Mouse (Mus musculus) lung, embryonic 16.5 days (tissue): ENCODE results near the gene Espl1. TPM values are rescaled to one million over a fixed set of nuclear protein-coding genes. Genes with fewer than 3 reads are reported as not detected.

Experiments
- ATAC-seq: fragments of 200-750 bp; cut with Nextera tagmentation; 2 replicates; pipeline ENCODE4 v1.8.0; 2017; ENCODE audit warnings: low read depth, mild to moderate bottlenecking, moderate library complexity
- H3K27ac ChIP-seq: fragments of 300-500 bp; sonication (generic); 2 replicates; pipeline ENCODE4 v1.5.1; 2014; ENCODE audit warnings: mild to moderate bottlenecking, control low read depth, low read length
- H3K27me3 ChIP-seq: fragments of 300-500 bp; sonication (generic); 2 replicates; pipeline ENCODE4 v1.6.1; 2014; ENCODE audit warnings: low read depth, low read length, mixed read lengths; ENCODE audit not compliant: control insufficient read depth, insufficient read depth
- H3K36me3 ChIP-seq: fragments of 300-500 bp; sonication (generic); 2 replicates; pipeline ENCODE4 v1.6.1; 2014; ENCODE audit warnings: low read length; ENCODE audit not compliant: control insufficient read depth, insufficient read depth
- H3K4me1 ChIP-seq: fragments of 300-500 bp; sonication (generic); replicated peaks from 2 replicates; pipeline ENCODE4 v1.6.1; 2014; ENCODE audit warnings: low read length, mixed read lengths; ENCODE audit not compliant: control insufficient read depth, insufficient read depth
- H3K4me2 ChIP-seq: fragments of 300-500 bp; sonication (generic); 2 replicates; pipeline ENCODE4 v1.6.1; 2014; ENCODE audit warnings: low read depth, low read length, control low read depth
- H3K4me3 ChIP-seq: fragments of 300-500 bp; sonication (generic); 2 replicates; pipeline ENCODE4 v1.5.1; 2014; ENCODE audit warnings: mild to moderate bottlenecking, low read length, control low read depth
- H3K9ac ChIP-seq: fragments of 300-500 bp; sonication (generic); 2 replicates; pipeline ENCODE4 v1.6.1; 2014; ENCODE audit warnings: low read length, control low read depth
- H3K9me3 ChIP-seq: fragments of 300-500 bp; sonication (generic); 2 replicates; pipeline ENCODE4 v1.6.1; 2016; ENCODE audit warnings: low read length; ENCODE audit not compliant: control insufficient read depth
- WGBS: fragments of 180-500 bp; shearing (Covaris S2); extraction: QIAGEN DNeasy Blood & Tissue Kit; methylation state at CpG from one replicate; pipeline ENCODE4 v1.1.7; 2014; 5-methylcytosine and 5-hydroxymethylcytosine counted together
- polyA plus RNA-seq: library from polyadenylated mRNA; unstranded; fragments of >200 nt; fragmentation: Nextera tagmentation; extraction: Ambion mirVana; gene quantifications from 2 replicates; pipeline ENCODE4 v1.2.1, GENCODE M21; 2015

Gene Espl1
- polyA plus RNA-seq, 1 experiment from 2014 or later, result 30.6 TPM

GRCm38 (mm10) chr15:102356501-102357325 is 60.6 kb downstream of the Espl1 start:
- peak overlapping the region; percentile 91 for H3K4me2 ChIP-seq
- no peaks in the 10 kb centered on the region for H3K9me3 ChIP-seq
- peaks cover 23% of the 10 kb centered on the region for H3K4me1 ChIP-seq
- WGBS, result 40% methylated on average over 16 of the region's 16 CpGs
- H3K9ac ChIP-seq, result peak overlapping the region; percentile 87
- no peaks in the 10 kb centered on the region for H3K36me3 ChIP-seq
- peak overlapping the region; percentile 64; the same call in 1 of the 2 replicates for H3K4me3 ChIP-seq
- H3K27me3 ChIP-seq, result peaks cover 13% of the 10 kb centered on the region
- H3K27ac ChIP-seq, result peak overlapping the region; percentile 88
- ATAC-seq, result no peak

DNA sequence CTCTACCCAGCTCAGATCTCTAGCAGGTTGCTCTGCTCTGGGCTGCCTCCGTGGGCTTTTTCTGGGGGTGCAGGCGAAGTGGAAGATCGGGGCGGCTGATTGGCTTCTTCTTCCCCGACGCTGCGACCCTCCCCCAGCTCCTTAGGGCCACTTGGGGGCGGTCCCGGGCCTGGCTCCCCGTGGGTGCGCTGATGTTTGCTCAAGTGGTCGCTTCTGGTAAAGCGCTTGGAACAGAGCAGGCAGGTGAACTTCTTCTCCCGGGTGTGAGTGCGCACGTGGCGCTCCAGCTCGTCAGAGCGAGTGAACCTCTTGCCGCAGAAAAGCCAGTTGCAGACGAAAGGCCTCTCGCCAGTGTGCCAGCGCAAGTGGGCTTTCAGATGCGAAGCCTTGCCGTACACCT is 62.1 kb downstream of the Espl1 start:
- no peaks in the 10 kb centered on the region for H3K9me3 ChIP-seq
- H3K4me3 ChIP-seq, result peak overlapping the region; percentile 11
- 4% methylated on average over 25 of the region's 25 CpGs for WGBS
- peak overlapping the region; percentile 47; the same call in 1 of the 2 replicates for H3K9ac ChIP-seq
- peaks cover 23% of the 10 kb centered on the region for H3K4me1 ChIP-seq
- no peak for ATAC-seq
- no peak overlapping the region for H3K27ac ChIP-seq
- peak overlapping the region; percentile 46 for H3K4me2 ChIP-seq
- no peaks in the 10 kb centered on the region for H3K36me3 ChIP-seq
- H3K27me3 ChIP-seq, result peaks cover 13% of the 10 kb centered on the region

DNA sequence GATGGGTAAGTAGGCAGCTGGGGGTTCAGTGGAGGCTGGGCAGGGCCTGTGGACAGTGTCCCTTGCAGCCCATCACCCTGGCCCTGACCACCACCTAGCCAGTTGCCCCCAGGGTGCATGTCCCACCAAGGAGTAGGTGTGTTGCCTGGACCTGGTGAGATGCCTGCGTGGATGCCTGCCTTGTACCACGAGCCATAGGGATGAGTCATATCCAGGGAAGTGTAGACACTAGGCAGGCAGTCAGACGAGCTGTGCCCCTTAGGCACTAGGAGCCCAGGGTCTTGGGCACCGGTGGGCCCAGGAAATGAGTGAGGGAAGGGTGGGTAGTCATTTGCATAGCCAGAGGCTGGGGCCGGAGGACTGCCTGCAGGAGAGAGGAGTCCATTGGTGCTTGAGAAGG is 62.8 kb downstream of the Espl1 start:
- peak overlapping the region; percentile 46; the same call in 1 of the 2 replicates for H3K4me2 ChIP-seq
- no peak overlapping the region for H3K27ac ChIP-seq
- H3K4me3 ChIP-seq, result no peak overlapping the region
- no peak overlapping the region for H3K9ac ChIP-seq
- no peak for ATAC-seq
- H3K36me3 ChIP-seq, result no peaks in the 10 kb centered on the region
- 26% methylated on average over 5 of the region's 5 CpGs for WGBS
- peaks cover 13% of the 10 kb centered on the region for H3K27me3 ChIP-seq
- no peaks in the 10 kb centered on the region for H3K9me3 ChIP-seq
- peaks cover 23% of the 10 kb centered on the region for H3K4me1 ChIP-seq

DNA sequence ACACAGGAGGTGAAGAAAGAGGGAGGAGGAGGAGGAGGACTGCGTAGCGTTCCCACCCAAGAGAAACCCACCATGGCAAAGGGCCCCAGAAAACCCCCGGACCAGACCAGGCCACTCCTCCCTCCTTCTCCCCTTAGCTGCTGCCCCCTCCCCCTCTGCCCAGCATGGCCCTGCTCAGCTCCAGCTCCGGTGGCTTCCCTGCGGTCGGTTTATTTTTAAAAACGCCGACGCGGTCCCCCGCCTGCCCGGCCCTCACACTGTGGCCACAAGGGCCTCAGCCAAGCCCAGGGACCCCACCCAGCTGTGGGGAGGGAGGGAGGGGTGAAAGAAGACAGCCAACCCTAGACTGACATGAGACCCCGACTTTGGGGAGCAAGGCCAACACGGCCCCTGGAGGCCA is 66.6 kb downstream of the Espl1 start:
- Histone ChIP-seq H3K27me3 (peaks cover 17% of the 10 kb centered on the region), H3K4me1 (peaks cover 18% of the 10 kb centered on the region), H3K36me3 (no peaks in the 10 kb centered on the region), H3K9ac (peak overlapping the region; percentile 54), H3K9me3 (no peaks in the 10 kb centered on the region), H3K4me2 (peak overlapping the region; percentile 42), H3K4me3 (peak overlapping the region; percentile 1; the same call in 1 of the 2 replicates), H3K27ac (no peak overlapping the region)
- ATAC-seq, result peak; percentile 60
- 6% methylated on average over 14 of the region's 14 CpGs for WGBS

- Histone ChIP-seq H3K9me3 (no peaks in the 10 kb centered on the region), H3K27me3 (peaks cover 7% of the 10 kb centered on the region; the same call in 1 of the 2 replicates), H3K4me2 (no peak overlapping the region), H3K4me1 (peaks cover 3% of the 10 kb centered on the region), H3K4me3 (no peak overlapping the region), H3K9ac (no peak overlapping the region), H3K27ac (no peak overlapping the region), H3K36me3 (no peaks in the 10 kb centered on the region)
- WGBS, result 93% methylated on average over 1 of the region's 1 CpGs
- no peak for ATAC-seq
These were observed 68.6 kb downstream of the Espl1 start for GRCm38 (mm10) chr15:102364678-102365077.

DNA sequence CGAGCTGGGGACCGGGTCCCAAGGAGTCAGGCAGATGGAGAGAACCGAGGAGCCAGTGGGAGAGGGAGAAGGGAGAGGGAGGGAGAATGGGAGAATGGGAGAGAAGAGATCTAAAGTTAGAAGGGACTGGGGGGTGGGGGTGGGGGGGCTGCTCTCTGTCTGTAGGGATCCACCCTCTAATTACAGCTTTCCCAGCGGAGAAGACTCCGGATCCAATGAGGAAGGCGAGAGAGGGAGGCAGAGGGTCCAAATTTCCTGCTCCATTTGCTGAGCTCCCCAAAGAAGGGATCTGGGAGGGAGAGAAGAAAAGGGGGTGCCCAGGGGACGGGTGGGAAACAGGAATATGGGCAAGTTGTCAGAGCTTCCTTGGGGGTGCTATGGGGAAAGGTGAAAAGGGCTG is 70.2 kb downstream of the Espl1 start:
- peak overlapping the region; percentile 24 for H3K4me3 ChIP-seq
- H3K9ac ChIP-seq, result peak overlapping the region; percentile 56

GRCm38 (mm10) chr15:102366733-102367344 is 70.8 kb downstream of the Espl1 start, which contains the start of gene Sp7:
Gene Sp7, minus strand, starts transcription at chr15:102367182.
- 7% methylated on average over 15 of the region's 15 CpGs for WGBS
- no peak for ATAC-seq
- Histone ChIP-seq H3K4me2 (peak within 1 kb of the TSS; percentile 51), H3K4me1 (peaks cover 15% of the 10 kb centered on the region), H3K27ac (no peak within 1 kb of the TSS), H3K9ac (peak within 1 kb of the TSS; percentile 56), H3K9me3 (no peaks in the 10 kb centered on the region), H3K27me3 (peaks cover 11% of the 10 kb centered on the region; the same call in 1 of the 2 replicates), H3K36me3 (no peaks in the 10 kb centered on the region), H3K4me3 (peak within 1 kb of the TSS; percentile 24)

More for the DNA sequence above, 70.2 kb downstream of the Espl1 start:
- WGBS, result 8% methylated on average over 7 of the region's 7 CpGs
- ATAC-seq, result no peak
- Histone ChIP-seq H3K36me3 (no peaks in the 10 kb centered on the region), H3K27ac (no peak overlapping the region), H3K4me2 (peak overlapping the region; percentile 51), H3K27me3 (peaks cover 11% of the 10 kb centered on the region; the same call in 1 of the 2 replicates), H3K9me3 (no peaks in the 10 kb centered on the region), H3K4me1 (peaks cover 15% of the 10 kb centered on the region)

- no peaks in the 10 kb centered on the region for H3K36me3 ChIP-seq
- H3K9ac ChIP-seq, result no peak overlapping the region; the same call in 1 of the 2 replicates
- H3K27ac ChIP-seq, result no peak overlapping the region
- ATAC-seq, result no peak
- no peaks in the 10 kb centered on the region for H3K9me3 ChIP-seq
- H3K4me2 ChIP-seq, result no peak overlapping the region; the same call in 1 of the 2 replicates
- H3K27me3 ChIP-seq, result peaks cover 11% of the 10 kb centered on the region; the same call in 1 of the 2 replicates
- 18% methylated on average over 13 of the region's 13 CpGs for WGBS
- H3K4me1 ChIP-seq, result peaks cover 15% of the 10 kb centered on the region
- H3K4me3 ChIP-seq, result no peak overlapping the region
These were observed 73.9 kb downstream of the Espl1 start for GRCm38 (mm10) chr15:102369972-102370371.

GRCm38 (mm10) chr15:102370727-102371126 is 74.7 kb downstream of the Espl1 start:
- H3K4me3 ChIP-seq, result no peak overlapping the region
- H3K27ac ChIP-seq, result no peak overlapping the region
- 20% methylated on average over 10 of the region's 10 CpGs for WGBS
- H3K9ac ChIP-seq, result peak overlapping the region; percentile 60
- no peaks in the 10 kb centered on the region for H3K36me3 ChIP-seq
- peak overlapping the region; percentile 35 for H3K4me2 ChIP-seq
- H3K27me3 ChIP-seq, result peaks cover 5% of the 10 kb centered on the region; the same call in 1 of the 2 replicates
- no peaks in the 10 kb centered on the region for H3K9me3 ChIP-seq
- ATAC-seq, result peak; percentile 55
- H3K4me1 ChIP-seq, result peaks cover 15% of the 10 kb centered on the region
